Mouse (Mus musculus): Measurements from ENCODE around the gene Agbl3.

Agbl3 gene

DNA sequence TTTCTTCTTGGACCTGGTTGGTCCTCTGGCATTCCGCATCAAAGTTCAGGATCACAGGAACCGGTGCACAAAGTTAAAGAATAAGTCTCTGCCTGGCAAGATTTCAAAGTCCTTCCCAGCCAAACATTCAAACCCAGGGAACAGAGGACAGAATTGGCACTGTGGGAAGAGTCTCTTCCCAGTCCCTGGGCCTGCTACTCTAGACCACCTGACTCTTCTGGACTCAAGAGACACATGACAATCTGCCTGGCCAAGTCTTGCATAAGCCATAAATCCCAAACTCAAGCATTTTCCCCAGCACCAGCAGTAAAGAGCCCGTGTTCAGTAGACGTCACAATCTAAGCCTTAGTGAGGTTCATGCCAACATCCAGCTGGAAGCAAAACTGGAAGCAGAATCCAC lies 126.4 kb downstream of the Agbl3 start:
- no peak for DNase-seq (ENCODE audit: low spot score)

DNA sequence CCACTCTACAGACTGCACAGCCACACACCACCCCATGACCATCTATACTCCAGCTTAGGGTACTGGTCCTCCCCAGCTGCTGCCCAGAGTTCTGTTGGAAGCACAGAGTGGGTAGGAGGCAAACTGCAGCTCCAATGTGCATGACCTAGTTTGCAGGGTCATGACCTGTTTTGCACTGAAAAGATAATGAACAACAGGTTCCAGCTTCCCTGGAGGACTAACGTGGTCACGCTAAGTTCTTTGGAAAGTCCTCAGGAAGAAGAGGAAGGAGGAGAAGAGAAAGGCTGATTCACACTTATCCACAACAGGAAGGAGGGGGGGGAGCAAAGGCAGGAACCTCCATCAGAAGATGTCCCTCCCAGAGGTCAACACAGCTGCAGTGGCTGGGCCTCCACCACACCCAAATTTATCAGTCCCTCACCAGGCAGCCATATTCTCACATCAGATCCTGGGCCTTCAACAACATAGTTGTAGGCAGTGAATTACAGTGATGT lies 126.9 kb downstream of the Agbl3 start:
- DNase-seq (ENCODE audit: low spot score) = peak; percentile 77

- DNase-seq (ENCODE audit: low spot score) = no peak
Observed at GRCm38 (mm10) chr6:34907696-34908260, 127.5 kb downstream of the Agbl3 start.

Measured in c-Kit-positive CD71-positive TER-119-positive erythroid progenitor cells, embryonic 14.5 days (primary cell).